Mouse (Mus musculus): Measurements from ENCODE around the gene Rsph14.

The Rsph14 gene

DNA sequence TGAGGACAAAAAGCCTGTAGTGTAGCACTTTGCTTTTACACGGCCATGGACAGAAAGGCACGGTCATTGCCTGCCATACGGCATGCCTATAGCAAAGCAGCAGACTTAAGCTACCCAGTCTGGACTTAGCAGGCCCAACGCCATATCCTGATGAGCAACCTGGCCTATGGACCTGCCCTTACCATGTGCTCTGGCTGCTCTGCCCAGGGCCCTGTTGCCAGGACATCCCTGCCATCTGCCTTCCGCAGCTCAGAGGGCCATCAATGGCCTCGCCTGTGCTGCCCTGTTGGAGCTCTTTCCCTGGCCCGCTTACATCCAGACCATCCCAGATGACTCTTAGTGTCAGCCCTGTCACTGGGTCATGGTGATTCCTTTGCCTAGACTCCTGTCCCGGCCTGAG is 31.0 kb downstream of the Rsph14 start:
- DNase-seq (ENCODE audit: inconsistent age in 2 of 2, low spot score in 1 of 2), result no peak

DNA sequence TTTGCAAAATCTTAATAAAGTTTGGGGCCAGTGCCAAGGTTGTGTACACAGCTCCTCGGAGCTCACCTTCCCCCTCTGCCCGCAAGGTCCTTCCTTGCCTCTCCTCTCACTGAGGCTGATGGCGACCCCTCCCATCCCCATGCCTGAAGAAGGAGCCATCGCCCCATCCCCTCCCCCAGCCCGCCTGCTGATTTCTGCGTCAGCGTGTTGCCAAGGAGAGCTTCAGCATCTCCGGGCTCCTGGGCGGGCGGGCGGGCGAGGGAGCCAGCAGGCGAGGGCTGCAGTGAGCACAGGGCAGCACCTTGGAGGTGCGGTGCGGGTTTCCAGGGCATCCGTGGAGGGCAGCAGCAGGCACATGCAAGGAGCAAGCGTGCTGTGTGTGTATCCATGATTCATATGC is 37.0 kb downstream of the Rsph14 start:
- DNase-seq (ENCODE audit: inconsistent age in 2 of 2, low spot score in 1 of 2), result peak in 1 of 2 experiments; percentile 41

DNA sequence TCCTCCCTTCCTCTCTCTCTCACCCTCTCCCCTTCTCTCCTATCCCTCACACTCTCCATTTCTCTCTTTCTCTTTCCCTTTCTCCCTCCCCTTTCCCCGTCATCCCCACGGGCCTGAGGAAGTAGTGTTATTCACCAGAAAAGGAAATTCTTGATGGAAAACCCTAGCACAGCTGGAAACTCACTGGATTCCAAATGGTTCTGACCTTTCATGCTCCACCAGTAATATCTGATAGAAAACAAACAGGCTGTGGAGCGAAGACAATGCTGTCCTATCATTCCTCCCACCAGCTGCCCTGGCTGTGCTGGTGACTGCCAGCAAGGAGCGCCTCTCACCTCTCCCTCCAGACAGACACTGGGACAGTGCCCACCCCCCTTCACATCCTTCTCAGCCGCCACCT is 37.5 kb downstream of the Rsph14 start:
- DNase-seq (ENCODE audit: inconsistent age in 2 of 2, low spot score in 1 of 2), result no peak

GRCm38 (mm10) chr10:74990584-74991322 is 41.6 kb downstream of the Rsph14 start:
- DNase-seq (ENCODE audit: inconsistent age in 2 of 2, low spot score in 1 of 2), result no peak

- no peak for DNase-seq (ENCODE audit: inconsistent age in 2 of 2, low spot score in 1 of 2)
Measured at GRCm38 (mm10) chr10:74989814-74990213, 42.6 kb downstream of the Rsph14 start.

DNA sequence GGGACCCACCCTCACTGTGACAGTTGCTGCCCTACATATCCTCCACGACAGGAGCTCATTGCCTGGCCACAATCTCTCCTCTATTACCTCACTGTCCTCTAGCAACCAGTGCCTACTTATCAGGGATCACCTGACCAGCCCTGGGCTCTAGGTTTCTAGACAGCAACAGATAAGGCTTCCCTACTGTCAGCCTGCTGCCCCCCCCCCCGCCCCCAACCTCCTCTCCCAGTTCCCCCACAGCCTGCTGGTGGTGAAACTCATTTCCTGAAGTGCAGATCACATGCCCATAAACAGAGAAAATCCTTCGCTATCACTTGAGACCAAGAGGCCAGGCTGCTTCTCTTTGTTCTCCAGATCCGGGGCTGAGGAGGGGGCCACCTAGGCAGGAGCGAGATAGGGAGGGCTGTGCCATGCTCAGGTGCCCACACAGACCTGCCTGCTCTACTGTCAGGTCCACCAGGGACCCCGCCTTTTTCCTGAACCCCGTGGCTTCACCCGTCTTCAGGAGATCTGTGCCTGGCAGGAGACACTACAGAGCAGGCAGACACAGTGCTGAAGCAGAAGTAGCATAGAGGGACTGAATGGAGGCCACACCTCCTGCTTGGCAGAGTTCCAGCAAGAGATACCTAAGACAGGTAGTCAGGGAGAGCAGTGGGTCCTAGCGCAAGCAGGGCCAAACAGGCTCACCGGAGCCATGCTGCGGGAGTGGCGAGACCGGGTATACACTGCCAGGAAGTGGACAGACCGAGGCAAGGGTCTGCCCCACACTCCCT is 44.5 kb downstream of the Rsph14 start:
- no peak for DNase-seq (ENCODE audit: inconsistent age in 2 of 2, low spot score in 1 of 2)

DNA sequence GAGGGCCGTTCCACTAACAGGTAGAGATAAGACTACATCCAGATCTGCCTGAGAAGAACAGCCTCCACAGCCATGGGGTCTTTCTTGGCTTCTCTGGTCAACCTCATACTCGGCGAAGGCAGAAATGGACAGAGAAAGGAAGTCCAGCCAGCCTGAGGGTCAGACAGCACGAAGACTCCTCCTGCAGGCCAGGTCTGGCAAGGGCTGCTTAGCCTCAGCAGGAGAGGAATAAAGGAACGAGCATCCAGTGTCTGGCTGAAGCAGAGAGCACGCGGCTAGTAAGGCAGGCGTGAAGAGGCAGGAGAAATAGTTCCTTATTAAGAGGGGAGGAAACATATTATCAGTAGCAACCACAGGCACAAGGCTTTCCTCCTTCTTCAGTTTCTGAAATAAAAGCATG is 49.2 kb downstream of the Rsph14 start:
- DNase-seq (ENCODE audit: inconsistent age in 2 of 2, low spot score in 1 of 2), result no peak

DNA sequence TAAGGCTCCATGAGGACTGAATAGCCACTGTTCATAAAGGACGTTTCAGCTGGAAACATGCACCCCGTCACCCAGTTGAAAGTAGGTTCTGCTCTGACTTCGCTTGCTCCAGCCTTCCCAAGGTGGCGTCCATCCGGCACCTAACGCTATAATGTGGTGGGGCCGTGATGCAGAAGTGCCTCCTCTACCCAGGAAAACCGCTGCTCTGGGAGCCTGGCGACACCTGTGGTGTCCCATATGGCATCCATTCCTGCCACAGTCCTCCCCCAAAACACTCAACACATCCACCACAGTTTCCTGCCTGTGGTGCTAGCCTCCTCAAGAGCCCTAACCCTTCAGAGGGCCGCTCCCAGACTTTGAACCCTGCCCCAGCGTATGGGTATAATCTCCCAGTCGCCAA is 51.2 kb downstream of the Rsph14 start:
- no peak for DNase-seq (ENCODE audit: inconsistent age in 2 of 2, low spot score in 1 of 2)

DNA sequence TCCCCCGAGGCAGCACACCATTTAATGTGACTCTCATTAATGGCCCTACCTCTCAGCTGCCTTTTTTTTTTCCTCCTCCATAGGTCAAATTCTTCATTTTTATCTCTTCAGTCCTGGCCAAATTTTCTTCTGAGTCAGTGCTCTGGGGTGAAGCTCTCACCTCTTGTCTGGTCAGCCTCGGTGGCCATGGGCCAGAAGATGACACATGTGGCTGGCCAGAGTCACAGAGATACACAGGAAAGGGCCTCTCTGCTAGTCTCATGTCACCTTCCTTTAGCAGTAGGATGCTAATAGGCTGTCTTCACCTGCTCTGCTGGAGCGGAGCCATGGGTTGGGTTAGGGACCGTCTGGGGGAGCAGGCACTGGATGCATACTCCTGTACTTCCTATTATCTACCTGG is 54.3 kb downstream of the Rsph14 start:
- DNase-seq (ENCODE audit: inconsistent age in 2 of 2, low spot score in 1 of 2), result peak; percentile 78 to 82

- no peak for DNase-seq (ENCODE audit: inconsistent age in 2 of 2, low spot score in 1 of 2)
Measured at GRCm38 (mm10) chr10:74976429-74976828, 56.0 kb downstream of the Rsph14 start.

DNA sequence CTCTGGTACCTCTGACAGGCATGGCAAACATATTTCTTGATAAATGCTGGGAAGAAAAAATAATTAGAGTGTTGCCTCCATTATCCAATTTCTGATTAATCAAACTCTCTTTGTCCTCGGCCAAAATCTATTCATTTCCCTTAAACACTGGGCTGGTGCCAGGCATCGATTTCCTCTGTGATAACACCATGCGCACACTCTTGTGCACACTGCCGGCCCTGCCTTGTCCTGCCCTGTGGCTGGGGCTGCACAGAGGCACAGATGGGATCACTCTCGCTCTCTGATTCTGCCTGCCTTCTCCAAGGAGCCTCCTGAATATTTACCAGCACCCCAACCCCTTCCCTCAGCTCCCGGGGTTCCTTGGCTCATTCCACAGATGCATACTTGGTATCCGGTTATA is 56.8 kb downstream of the Rsph14 start:
- no peak for DNase-seq (ENCODE audit: inconsistent age in 2 of 2, low spot score in 1 of 2)

DNA sequence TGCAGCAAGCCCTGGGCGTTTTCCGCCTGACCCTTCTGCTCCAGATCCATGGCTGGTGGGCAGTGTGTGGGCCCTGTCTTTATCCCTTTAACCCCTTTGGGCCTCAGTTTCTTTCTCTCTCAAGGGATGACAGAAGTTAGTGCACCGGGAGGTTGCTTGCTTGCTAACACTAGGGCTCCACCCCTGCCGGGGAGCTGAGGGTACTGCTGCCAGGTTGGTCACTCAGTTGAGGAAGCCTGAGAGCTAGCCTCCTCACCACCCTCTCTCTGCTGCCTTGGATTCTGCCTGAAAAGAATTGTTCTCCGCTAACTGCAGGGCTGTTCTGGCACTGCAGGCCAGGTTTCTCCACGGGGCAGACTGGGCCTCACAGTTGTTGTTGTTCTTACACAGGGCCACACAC is 59.4 kb downstream of the Rsph14 start:
- no peak for DNase-seq (ENCODE audit: inconsistent age in 2 of 2, low spot score in 1 of 2)

GRCm38 (mm10) chr10:74969266-74969665 is 63.1 kb downstream of the Rsph14 start:
- DNase-seq (ENCODE audit: inconsistent age in 2 of 2, low spot score in 1 of 2), result no peak

GRCm38 (mm10) chr10:74967651-74968267 is 64.6 kb downstream of the Rsph14 start:
- DNase-seq (ENCODE audit: inconsistent age in 2 of 2, low spot score in 1 of 2), result peak; percentile 46 to 58

DNA sequence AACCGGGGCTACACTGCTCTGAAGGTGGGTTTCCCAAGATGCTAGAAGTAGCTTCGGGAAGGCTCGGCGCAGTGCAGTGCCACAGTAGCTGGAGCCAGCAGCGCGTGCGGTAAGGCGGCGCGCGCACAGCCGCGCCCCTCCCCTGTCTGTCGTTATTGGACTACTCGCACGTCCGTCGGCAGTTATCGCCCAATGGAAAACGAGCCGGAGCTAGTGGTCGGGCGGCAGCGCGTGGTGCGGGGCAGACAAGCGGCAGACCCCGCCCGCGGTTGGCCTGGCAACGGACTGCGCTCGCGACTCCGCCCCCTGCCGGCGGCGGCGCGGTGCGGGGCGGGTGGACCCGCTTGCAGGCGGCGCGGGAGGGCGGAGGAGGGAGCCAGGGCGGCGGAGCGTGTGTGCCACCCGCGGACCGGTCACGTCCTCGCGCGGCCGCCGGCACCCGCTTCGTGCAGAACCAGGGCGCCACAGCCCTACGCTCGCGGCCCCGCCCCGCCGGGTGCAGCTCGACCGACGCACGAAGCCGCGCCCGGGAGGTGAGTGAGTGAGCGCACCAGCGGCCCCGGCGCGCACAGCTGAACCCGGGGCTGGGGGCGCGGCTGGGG is 65.4 kb downstream of the Rsph14 start, which contains the start of gene Gnaz:
Gene Gnaz (plus strand): TSS at position 328 of the 602 bp plus-strand sequence.
- DNase-seq (ENCODE audit: inconsistent age in 2 of 2, low spot score in 1 of 2), result peak; percentile 98 to 99

DNA sequence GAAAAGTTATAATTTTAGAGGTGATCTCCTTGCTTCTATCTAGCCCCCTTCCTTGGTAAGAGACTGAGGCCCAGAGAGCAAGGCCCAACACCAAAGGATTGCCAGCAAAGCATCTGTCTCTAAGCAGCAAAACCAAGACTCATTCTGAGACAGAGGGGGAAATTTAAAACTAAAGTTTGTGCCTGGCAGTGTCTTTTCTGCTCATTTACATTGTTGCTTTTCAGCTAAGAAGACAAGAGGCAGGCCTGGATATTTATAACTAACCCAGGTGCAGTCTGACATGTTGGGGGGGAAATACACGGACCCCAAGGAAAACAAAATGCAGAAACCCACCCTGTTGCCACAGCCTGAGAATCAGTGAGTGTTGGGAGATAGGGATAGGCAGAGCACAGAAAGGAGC is 68.0 kb downstream of the Rsph14 start:
- no peak for DNase-seq (ENCODE audit: inconsistent age in 2 of 2, low spot score in 1 of 2)

- no peak for DNase-seq (ENCODE audit: inconsistent age in 2 of 2, low spot score in 1 of 2)
Measured at GRCm38 (mm10) chr10:74952830-74953443, 79.4 kb downstream of the Rsph14 start.

- DNase-seq (ENCODE audit: inconsistent age in 2 of 2, low spot score in 1 of 2), result no peak
Measured at GRCm38 (mm10) chr10:74940795-74941194, 91.6 kb downstream of the Rsph14 start.

DNA sequence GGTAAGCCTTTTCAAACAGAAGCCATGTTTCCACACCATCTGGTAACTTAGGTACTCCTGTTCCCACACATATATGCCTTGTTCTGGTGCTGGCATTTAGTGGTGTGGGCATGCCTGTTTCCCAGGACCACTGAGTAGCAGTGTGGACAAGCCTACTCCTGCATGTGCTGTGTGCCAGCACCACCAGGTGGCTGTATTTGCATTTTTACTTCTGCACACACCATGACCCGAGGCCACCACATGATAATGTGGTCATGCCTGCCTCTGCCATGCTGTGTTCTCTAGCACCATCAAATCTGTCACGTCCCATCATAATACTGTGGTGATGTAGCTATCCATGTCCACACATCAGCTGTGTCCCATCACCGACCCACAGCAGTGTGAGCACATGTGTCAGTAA is 93.1 kb downstream of the Rsph14 start:
- DNase-seq (ENCODE audit: inconsistent age in 2 of 2, low spot score in 1 of 2), result no peak

- DNase-seq (ENCODE audit: inconsistent age in 2 of 2, low spot score in 1 of 2), result no peak
Measured at GRCm38 (mm10) chr10:74938410-74938809, 94.0 kb downstream of the Rsph14 start.
